Mouse (Mus musculus) CH12.LX (cell line): ENCODE measurements around the gene Ube2e3. TPM values are rescaled to one million over a fixed set of nuclear protein-coding genes. Genes with fewer than 3 reads are reported as not detected.

Experiments
- DNase-seq: peaks from one replicate; pipeline ENCODE4 v3.0.0-alpha.2; 2013; ENCODE audit errors: extremely low read depth
- H3K27ac ChIP-seq: 2 replicates; pipeline ENCODE4 v1.5.1; 2012; ENCODE audit warnings: low read depth, mild to moderate bottlenecking, control low read depth, moderate library complexity; ENCODE audit not compliant: insufficient read depth
- H3K27me3 ChIP-seq: replicated peaks from 2 replicates; pipeline ENCODE3; 2012; ENCODE audit warnings: inconsistent platforms
- H3K36me3 ChIP-seq, 2 experiments: replicated peaks in 1 of 2; 2 replicates each; pipeline versions ENCODE3 to v1.6.1; 2012; ENCODE audit warnings: inconsistent platforms in 1 of 2, low read length in 1 of 2, mild to moderate bottlenecking in 1 of 2, mixed read lengths in 1 of 2, moderate library complexity in 1 of 2; ENCODE audit not compliant: control insufficient read depth in 1 of 2, insufficient read depth in 1 of 2
- H3K4me1 ChIP-seq, 2 experiments: 2 replicates each; pipeline ENCODE4 v1.6.1; 2012; ENCODE audit warnings: inconsistent platforms in 1 of 2, moderate library complexity in 1 of 2; ENCODE audit not compliant: insufficient read depth in 2 of 2, control insufficient read depth in 1 of 2
- H3K4me2 ChIP-seq: 2 replicates; pipeline ENCODE4 v1.6.1; 2012; ENCODE audit warnings: low read depth, mild to moderate bottlenecking, control low read depth; ENCODE audit not compliant: poor library complexity, insufficient read depth, severe bottlenecking
- H3K4me3 ChIP-seq, 3 experiments: fragments of 150-350 bp in 1 of 3; sonication (generic) in 1 of 3; replicated peaks in 1 of 3; 2 replicates each; pipeline versions ENCODE3 to v1.5.1; 2011 to 2012; ENCODE audit warnings: low read depth in 2 of 3, low read length in 2 of 3, mild to moderate bottlenecking in 2 of 3, moderate library complexity in 2 of 3, control low read depth in 1 of 3, improper control_type of control experiment in 1 of 3, inconsistent platforms in 1 of 3, mixed read lengths in 1 of 3; ENCODE audit not compliant: poor library complexity in 1 of 3
- H3K79me2 ChIP-seq: replicated peaks from 2 replicates; pipeline ENCODE4 v1.6.1; 2012; ENCODE audit warnings: mild to moderate bottlenecking, moderate library complexity; ENCODE audit not compliant: control insufficient read depth, poor library complexity, insufficient read depth, severe bottlenecking; ENCODE audit errors: extremely low read depth
- H3K9ac ChIP-seq: 2 replicates; pipeline ENCODE4 v1.6.1; 2012; ENCODE audit warnings: low read depth, mild to moderate bottlenecking, control low read depth, moderate library complexity; ENCODE audit not compliant: insufficient read depth
- H3K9me3 ChIP-seq: replicated peaks from 2 replicates; pipeline ENCODE3; 2012; ENCODE audit warnings: low read length, inconsistent platforms, mixed read lengths
- BHLHE40 ChIP-seq: IDR thresholded peaks from 2 replicates; pipeline ENCODE4 v1.6.1; 2011; ENCODE audit warnings: mild to moderate bottlenecking, low read depth, low read length, improper control_type of control experiment
- CHD2 ChIP-seq: IDR thresholded peaks from 2 replicates; pipeline ENCODE4 v1.6.1; 2011; ENCODE audit warnings: low read length, improper control_type of control experiment
- CTCF ChIP-seq, 2 experiments: IDR thresholded peaks in 1 of 2; conservative IDR thresholded peaks in 1 of 2; 2 replicates each; pipeline ENCODE4 v1.5.1; 2011 to 2012; ENCODE audit warnings: low read depth in 2 of 2, low read length in 2 of 2, improper control_type of control experiment in 1 of 2, inconsistent platforms in 1 of 2, mild to moderate bottlenecking in 1 of 2, moderate library complexity in 1 of 2
- ETS1 ChIP-seq: conservative IDR thresholded peaks from 2 replicates; pipeline ENCODE4 v1.6.1; 2012; ENCODE audit warnings: low read depth, mild to moderate bottlenecking, inconsistent platforms, low read length, improper control_type of control experiment, moderate library complexity
- GABPA ChIP-seq: IDR thresholded peaks from 2 replicates; pipeline ENCODE4 v1.6.1; 2012; ENCODE audit warnings: low read depth, low read length, improper control_type of control experiment, inconsistent platforms; ENCODE audit not compliant: insufficient replicate concordance
- HCFC1 ChIP-seq: IDR thresholded peaks from 2 replicates; pipeline ENCODE4 v1.6.1; 2012; ENCODE audit warnings: low read depth, mild to moderate bottlenecking, inconsistent platforms, low read length, improper control_type of control experiment
- JUND ChIP-seq: conservative IDR thresholded peaks from 2 replicates; pipeline ENCODE4 v1.6.1; 2011; ENCODE audit warnings: low read depth, low read length, improper control_type of control experiment
- MAFK ChIP-seq: IDR thresholded peaks from 2 replicates; pipeline ENCODE4 v1.6.1; 2011; ENCODE audit warnings: low read length, improper control_type of control experiment; ENCODE audit not compliant: insufficient replicate concordance
- MAX ChIP-seq: IDR thresholded peaks from 2 replicates; pipeline ENCODE4 v1.6.1; 2011; ENCODE audit warnings: low read length, improper control_type of control experiment
- MEF2A ChIP-seq: IDR thresholded peaks from 2 replicates; pipeline ENCODE4 v1.6.1; 2014; ENCODE audit warnings: low read depth, mild to moderate bottlenecking, inconsistent platforms, low read length, improper control_type of control experiment, borderline replicate concordance
- NELFE ChIP-seq: IDR thresholded peaks from 2 replicates; pipeline ENCODE4 v1.6.1; 2011; ENCODE audit warnings: low read depth, low read length, improper control_type of control experiment
- NRF1 ChIP-seq: IDR thresholded peaks from 2 replicates; pipeline ENCODE4 v1.6.1; 2014; ENCODE audit warnings: low read depth, mild to moderate bottlenecking, inconsistent platforms, low read length, improper control_type of control experiment, moderate library complexity
- PAX5 ChIP-seq: IDR thresholded peaks from 2 replicates; pipeline ENCODE4 v1.6.1; 2012; ENCODE audit warnings: low read length, inconsistent platforms, mixed read lengths
- POLR2A ChIP-seq: IDR thresholded peaks from 2 replicates; pipeline ENCODE4 v1.6.1; 2011; ENCODE audit warnings: low read depth, mild to moderate bottlenecking, improper control_type of control experiment, low read length
- POLR2AphosphoS2 ChIP-seq: IDR thresholded peaks from 2 replicates; pipeline ENCODE4 v1.6.1; 2011; ENCODE audit warnings: low read depth, low read length, improper control_type of control experiment
- RCOR1 ChIP-seq: conservative IDR thresholded peaks from 2 replicates; pipeline ENCODE4 v1.6.1; 2012; ENCODE audit warnings: low read depth, mild to moderate bottlenecking, inconsistent platforms, low read length, improper control_type of control experiment
- SIN3A ChIP-seq: IDR thresholded peaks from 2 replicates; pipeline ENCODE4 v1.6.1; 2012; ENCODE audit warnings: low read length, improper control_type of control experiment, inconsistent platforms
- SMC3 ChIP-seq: IDR thresholded peaks from 2 replicates; pipeline ENCODE4 v1.6.1; 2011; ENCODE audit warnings: low read depth, low read length, improper control_type of control experiment
- UBTF ChIP-seq: IDR thresholded peaks from 2 replicates; pipeline ENCODE4 v1.6.1; 2012; ENCODE audit warnings: low read depth, mild to moderate bottlenecking, inconsistent platforms, low read length, improper control_type of control experiment, moderate library complexity
- USF1 ChIP-seq: IDR thresholded peaks from 2 replicates; pipeline ENCODE4 v1.6.1; 2014; ENCODE audit warnings: low read depth, mild to moderate bottlenecking, inconsistent platforms, low read length, improper control_type of control experiment
- USF2 ChIP-seq: conservative IDR thresholded peaks from 2 replicates; pipeline ENCODE4 v1.6.1; 2011; ENCODE audit warnings: low read depth, low read length, improper control_type of control experiment
- ZC3H11A ChIP-seq: IDR thresholded peaks from 2 replicates; pipeline ENCODE4 v1.6.1; 2012; ENCODE audit warnings: low read depth, mild to moderate bottlenecking, inconsistent platforms, low read length, improper control_type of control experiment
- ZMIZ1 ChIP-seq: IDR thresholded peaks from 2 replicates; pipeline ENCODE4 v1.6.1; 2012; ENCODE audit warnings: low read depth, mild to moderate bottlenecking, inconsistent platforms, low read length, improper control_type of control experiment
- ZNF384 ChIP-seq: IDR thresholded peaks from 2 replicates; pipeline ENCODE4 v1.6.1; 2012; ENCODE audit warnings: low read depth, low read length, improper control_type of control experiment, inconsistent platforms
- dilution Hi-C: fragments of 300-500 bp; cut with MboI; formaldehyde crosslinking; loops from 2 replicates; pipeline ENCODE4 v1.14.3; 2020; ENCODE audit warnings: low sequenced_read_pairs; ENCODE audit not compliant: extremely low pct_unique_long_range_greater_than_20kb, extremely low pct_ligation_motif_present
- in situ Hi-C: fragments of 300-500 bp; cut with MboI; formaldehyde crosslinking; loops from 3 replicates; pipeline ENCODE4 v1.14.3; 2019; ENCODE audit warnings: low sequenced_read_pairs, low pct_ligation_motif_present, low pct_unique_long_range_greater_than_20kb, mixed read lengths
- polyA plus RNA-seq: library from polyadenylated mRNA; unstranded; fragments of >175 nt; gene quantifications from 2 replicates; pipeline ENCODE4 v1.2.1, GENCODE M21; 2012; ENCODE audit warnings: low read depth; ENCODE audit not compliant: insufficient read length
- total RNA-seq, 2 experiments: library from RNA; depleted of rRNA; stranded (reverse); fragments of 300-350 nt in 1 of 2; fragments of >200 nt in 1 of 2; gene quantifications; 2 replicates each; pipeline ENCODE4 v1.2.3; 2012 to 2014

Ube2e3 gene
- total and polyA plus RNA-seq, 3 experiments, result 22.1 to 66.4 (median 44.7) TPM

DNA sequence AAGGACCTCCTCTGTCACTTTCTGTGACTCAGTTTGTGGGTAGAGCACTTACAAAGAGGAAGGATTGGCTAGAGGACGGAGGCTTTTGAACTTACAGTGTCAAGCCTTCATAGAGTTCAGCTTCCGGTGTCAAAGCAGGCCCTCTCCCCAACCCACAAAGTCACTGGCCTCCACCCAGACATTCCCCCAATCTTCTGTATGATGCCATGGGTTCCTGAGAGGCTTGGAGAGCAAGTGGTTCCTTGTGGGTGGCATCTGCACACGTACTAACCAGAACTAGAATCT lies 7.9 kb upstream of the Ube2e3 start:
- Histone ChIP-seq H3K9me3 (no peaks in the 10 kb centered on the region), H3K4me3 (no peak overlapping the region), H3K9ac (no peak overlapping the region), H3K4me1 (no peaks in the 10 kb centered on the region), H3K79me2 (no peaks in the 10 kb centered on the region), H3K36me3 (no peaks in the 10 kb centered on the region), H3K27me3 (no peaks in the 10 kb centered on the region), H3K4me2 (no peak overlapping the region), H3K27ac (no peak overlapping the region)
- in situ Hi-C loops, result no loop called here
- TF ChIP-seq MEF2A, result no peak
- no peak for TF ChIP-seq ETS1
- no peak for TF ChIP-seq ZMIZ1
- no peak for TF ChIP-seq CHD2
- no peak for TF ChIP-seq PAX5
- no peak for TF ChIP-seq UBTF
- TF ChIP-seq USF1, result no peak
- no peak for TF ChIP-seq BHLHE40
- no peak for TF ChIP-seq MAX
- no peak for TF ChIP-seq POLR2A
- no peak for TF ChIP-seq GABPA
- no peak for TF ChIP-seq MAFK
- no peak for TF ChIP-seq USF2
- no peak for TF ChIP-seq SIN3A
- no peak for TF ChIP-seq HCFC1
- no peak for TF ChIP-seq NELFE
- no peak for TF ChIP-seq ZC3H11A
- no peak for TF ChIP-seq CTCF (conservative IDR thresholded peaks at IDR 0.05 in 1 of 2, IDR thresholded peaks at IDR 0.05 in 1 of 2; ENCODE audit: low read depth in 2 of 2, low read length in 2 of 2)
- no peak for TF ChIP-seq RCOR1
- dilution Hi-C loops, result no loop called here
- no peak for DNase-seq

DNA sequence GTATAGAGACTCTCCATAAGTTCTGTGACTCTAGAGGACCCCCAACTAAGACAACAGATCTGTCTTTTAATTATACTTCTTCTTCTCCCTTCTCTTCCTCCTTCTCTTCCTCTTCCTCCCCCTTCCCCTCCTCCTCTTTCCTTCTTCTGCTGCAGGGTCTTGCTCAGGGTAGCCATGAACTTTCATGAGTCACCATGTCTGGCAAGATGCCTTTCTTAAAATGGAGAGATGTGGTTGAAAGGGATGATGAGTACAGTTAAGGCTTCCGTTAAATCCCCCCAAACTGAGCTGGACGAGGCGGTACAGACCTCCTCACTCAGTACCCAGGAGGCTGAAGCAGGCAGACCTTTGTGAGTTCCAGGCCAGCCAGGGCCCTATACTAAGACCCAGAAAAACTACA lies 3.8 kb upstream of the Ube2e3 start:
- no peak for DNase-seq
- H3K4me1 ChIP-seq, result peaks cover 0 to 7% of the 10 kb centered on the region in 2 experiments; a peak in 2 of 4 replicates
- no peaks in the 10 kb centered on the region for H3K79me2 ChIP-seq
- H3K36me3 ChIP-seq, result no peaks in the 10 kb centered on the region
- H3K27me3 ChIP-seq, result no peaks in the 10 kb centered on the region
- H3K9ac ChIP-seq, result no peak overlapping the region
- dilution Hi-C loops, result no loop called here
- H3K9me3 ChIP-seq, result no peaks in the 10 kb centered on the region
- in situ Hi-C loops, result no loop called here
- no peak for TF ChIP-seq POLR2A
- TF ChIP-seq ZC3H11A, result no peak
- TF ChIP-seq CTCF (conservative IDR thresholded peaks at IDR 0.05 in 1 of 2, IDR thresholded peaks at IDR 0.05 in 1 of 2; ENCODE audit: low read depth in 2 of 2, low read length in 2 of 2), result no peak
- no peak for TF ChIP-seq UBTF
- TF ChIP-seq POLR2AphosphoS2, result no peak
- TF ChIP-seq JUND, result no peak
- no peak for TF ChIP-seq NELFE
- TF ChIP-seq BHLHE40, result no peak
- TF ChIP-seq NRF1, result no peak
- no peak for TF ChIP-seq ZNF384
- no peak for TF ChIP-seq SIN3A
- no peak for TF ChIP-seq USF2
- no peak for TF ChIP-seq SMC3
- H3K4me2 ChIP-seq, result no peak overlapping the region
- no peak overlapping the region for H3K4me3 ChIP-seq
- no peak overlapping the region for H3K27ac ChIP-seq
